Mouse (Mus musculus) frontal cortex, adult (tissue): ENCODE results near the gene Cenpt.
"Not testable (repeated sequence)": the region's sequence is repeated elsewhere in the genome, so short reads cannot be mapped to it uniquely, and the experiment has no call there.

Source experiments
- ATAC-seq: cut with Nextera tagmentation; 2 replicates; pipeline ENCODE4 v1.9.2; 2017; ENCODE audit warnings: mild to moderate bottlenecking, moderate library complexity, mixed read lengths; ENCODE audit not compliant: low TSS enrichment

Gene Cenpt

DNA sequence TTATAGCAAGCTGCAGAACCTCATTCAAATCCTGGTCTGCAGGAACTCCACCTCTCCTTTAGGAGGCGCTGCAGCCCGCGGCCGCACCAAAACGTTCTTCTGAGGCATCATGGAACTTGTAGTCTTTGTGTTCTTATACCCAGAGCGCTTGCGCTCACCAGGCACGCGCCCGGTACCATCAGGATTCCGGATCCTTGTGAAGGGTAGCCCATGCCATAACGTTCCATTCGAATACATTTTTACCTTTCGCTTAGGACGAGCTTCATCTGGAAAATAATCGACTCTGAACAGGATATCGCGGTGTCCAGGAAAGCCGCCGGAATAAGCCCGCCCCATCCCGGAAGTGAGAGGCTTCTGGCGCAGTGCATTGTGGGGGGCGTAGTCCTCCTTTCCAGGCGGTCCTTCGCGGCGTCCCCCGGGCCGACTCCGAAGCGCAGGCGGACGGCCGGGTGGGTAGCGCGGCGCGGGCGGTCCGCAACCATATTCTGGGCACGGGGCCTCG lies 1.7 kb upstream of the Cenpt start, which contains the start of gene Thap11:
Gene Thap11, plus strand, starts transcription at position 418 of the 502 bp plus-strand sequence.
- peak; percentile 83 for ATAC-seq

DNA sequence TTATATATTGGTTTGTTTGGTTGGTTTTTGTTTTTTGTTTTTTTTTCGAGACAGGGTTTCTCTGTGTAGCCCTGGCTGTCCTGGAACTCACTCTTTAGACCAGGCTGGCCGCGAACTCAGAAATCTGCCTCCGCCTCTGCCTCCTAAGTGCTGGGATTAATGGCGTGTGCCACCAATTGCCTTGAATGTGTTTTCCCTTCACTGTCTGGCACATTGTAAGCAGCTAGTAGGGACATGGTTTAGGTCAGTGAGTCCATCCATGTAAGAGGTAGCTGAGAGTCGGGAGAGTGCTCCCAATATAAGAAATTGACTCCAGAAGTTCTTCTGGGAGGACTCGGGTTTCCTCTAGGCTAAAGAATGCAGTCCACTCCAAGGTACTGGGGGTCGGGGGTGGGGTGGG lies 1.2 kb upstream of the Cenpt start:
- no peak for ATAC-seq

DNA sequence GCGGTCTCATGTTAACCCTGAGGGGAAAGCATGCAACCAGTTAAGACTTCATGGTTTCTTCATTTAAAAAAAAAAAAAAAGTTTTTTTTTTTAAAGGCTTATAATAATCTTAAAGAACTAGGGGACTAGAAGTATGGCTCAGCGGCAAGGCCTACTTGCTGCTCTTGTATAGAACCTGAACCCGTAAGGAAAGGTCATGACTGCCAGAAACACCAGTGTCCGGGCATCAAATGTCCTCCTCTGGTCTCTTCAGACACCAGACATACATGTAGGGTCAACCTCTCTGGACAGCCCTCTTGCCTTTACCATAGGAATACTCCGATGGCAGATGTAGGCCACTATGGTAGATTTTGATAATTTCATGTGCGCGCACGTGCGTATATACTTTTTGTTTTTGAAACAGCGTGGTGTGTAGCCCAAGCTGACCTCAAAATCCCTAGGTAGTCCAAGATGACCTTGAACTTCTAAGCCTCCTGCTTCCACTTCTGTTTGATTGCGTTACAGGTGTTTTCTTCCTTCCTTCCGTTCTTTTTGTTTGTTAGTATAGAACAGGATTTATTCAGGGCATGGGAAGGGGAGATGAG lies 840 bp downstream of the Cenpt start:
- ATAC-seq: no peak

DNA sequence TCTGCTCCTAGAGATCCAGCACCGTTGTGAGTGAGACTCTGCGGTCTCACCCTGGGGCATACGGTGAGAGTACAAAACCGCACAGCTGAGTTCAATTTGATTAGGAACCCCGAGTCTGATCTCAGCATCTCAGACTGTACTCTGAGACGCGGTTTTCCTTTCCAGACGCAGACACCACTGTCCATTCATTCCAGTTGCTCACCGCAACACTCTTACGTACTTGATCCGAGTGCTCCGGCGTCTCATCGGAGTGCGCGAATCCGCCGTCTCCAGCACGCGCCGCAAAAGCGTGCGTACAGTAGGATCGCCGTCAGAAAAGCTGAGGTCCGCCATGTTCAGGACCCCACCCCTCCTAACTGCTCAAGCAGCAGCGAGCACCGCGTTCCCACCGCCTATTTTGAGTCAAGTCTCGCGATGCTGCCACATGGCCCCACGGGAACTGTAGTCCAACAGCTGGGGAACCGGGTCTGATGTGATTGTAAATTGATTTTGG lies 1.4 kb downstream of the Cenpt start:
- ATAC-seq: peak; percentile 78

DNA sequence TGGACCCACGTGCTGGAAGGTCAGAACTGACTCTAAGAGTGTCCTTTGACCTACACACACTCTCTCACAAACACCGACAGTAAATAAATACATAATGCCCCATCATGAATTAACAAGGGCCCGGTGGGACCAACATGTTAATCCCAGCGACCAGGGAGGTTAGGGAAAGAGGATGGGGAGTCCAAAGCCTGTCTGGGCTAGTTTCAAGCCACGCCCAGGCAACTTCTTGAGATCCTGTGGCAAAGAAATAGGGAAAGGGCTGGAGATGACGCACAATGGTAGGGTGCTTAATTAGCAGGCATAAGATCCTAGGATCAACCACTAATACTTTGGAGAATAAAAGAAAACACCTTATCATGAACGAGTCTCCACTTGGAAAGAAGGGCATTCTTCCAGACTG lies 2.5 kb downstream of the Cenpt start:
- no peak for ATAC-seq

DNA sequence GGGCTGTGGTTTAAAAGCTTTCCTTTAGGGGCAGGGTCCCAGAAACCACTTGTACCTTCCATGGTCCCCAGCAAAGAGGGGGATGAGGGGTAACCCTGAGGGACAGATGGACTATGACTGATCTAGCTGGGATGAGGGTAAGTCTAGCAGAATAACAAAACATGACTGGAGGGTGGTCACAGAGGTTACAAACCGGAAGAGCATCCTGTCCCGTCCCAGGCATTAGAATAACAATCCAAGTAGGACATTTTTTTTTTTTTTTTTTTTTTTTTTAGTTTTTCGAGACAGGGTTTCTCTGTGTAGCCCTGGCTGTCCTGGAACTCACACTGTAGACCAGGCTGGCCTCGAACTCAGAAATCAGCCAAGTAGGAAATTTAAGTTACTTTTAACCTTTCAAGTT lies 3.1 kb downstream of the Cenpt start:
- ATAC-seq: no peak

DNA sequence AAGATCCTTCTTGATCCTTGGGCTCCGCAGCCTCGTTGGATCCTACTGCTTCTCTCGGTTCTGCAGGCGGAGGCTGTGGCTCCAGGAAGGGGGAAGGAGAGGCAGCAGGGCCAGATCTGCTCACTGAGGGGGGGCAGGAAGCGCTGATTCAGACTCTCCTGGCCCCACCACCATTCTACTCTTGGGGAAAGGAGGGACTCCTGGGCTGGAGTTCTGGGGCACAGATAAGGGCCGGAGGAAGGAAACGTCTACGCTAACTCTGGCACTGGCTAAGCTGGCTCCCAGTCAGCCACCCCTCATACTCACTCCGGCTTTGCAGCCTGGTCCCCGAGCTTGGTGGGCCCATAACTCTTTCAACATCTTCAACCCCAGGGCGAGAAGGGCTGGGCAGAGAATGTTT lies 6.4 kb downstream of the Cenpt start:
- ATAC-seq: no peak

DNA sequence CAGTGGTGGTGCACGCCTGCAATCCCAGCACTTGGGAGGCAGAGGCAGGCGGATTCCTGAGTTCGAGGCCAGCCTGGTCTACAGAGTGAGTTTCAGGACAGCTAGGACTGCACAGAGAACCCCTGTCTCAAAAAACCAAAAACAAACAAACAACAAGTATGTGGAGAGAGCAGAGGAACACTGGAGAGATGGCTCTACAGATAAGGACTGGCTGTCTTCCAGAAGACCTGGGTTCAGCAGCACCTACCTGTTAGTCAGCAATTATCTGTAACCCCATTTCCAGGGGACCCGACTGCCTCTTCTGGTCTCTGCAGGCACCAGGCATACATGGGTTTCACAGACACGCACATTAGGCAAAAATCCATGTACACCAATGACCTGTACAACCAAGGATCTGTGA lies 13.9 kb downstream of the Cenpt start:
- ATAC-seq: no peak

DNA sequence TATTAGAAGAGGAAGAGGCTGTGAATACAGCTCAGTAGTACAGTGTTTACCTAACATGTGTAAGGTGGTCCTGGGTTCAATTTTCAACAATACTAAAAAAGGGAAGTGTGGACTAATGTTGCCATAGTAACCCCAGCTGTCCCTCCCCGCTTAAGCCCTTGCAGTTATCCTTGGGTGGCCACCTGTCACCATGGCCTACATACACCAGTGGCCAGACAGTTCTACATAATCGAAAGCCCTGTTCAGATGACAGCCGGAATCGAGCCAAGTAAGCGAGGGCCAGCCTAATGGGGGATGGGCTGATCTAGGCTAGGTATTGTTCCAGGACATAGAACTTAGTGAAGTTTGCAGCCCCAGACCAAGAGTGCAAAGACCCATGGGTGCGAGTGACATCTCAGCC lies 16.1 kb downstream of the Cenpt start:
- ATAC-seq: no peak

DNA sequence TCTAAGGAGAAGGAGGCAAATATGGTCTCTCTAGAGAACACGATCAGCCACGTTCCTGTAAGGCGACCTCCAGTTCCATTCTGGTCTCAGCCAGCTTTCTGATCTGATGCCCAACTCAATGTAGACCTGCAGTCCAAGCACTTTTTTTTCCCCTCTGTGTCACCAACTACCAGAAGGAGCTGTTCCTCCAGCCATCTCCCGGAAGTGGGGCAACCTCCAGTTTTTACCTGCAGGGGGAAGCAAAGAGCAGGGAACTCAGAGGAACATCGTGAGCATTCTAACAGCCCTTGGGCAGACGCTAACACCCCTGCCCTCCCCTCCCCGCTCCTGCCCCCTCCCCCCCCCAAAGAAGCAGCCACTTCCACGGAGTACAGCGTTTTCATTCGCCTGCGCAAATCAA lies 17.8 kb downstream of the Cenpt start:
- peak; percentile 82 for ATAC-seq

DNA sequence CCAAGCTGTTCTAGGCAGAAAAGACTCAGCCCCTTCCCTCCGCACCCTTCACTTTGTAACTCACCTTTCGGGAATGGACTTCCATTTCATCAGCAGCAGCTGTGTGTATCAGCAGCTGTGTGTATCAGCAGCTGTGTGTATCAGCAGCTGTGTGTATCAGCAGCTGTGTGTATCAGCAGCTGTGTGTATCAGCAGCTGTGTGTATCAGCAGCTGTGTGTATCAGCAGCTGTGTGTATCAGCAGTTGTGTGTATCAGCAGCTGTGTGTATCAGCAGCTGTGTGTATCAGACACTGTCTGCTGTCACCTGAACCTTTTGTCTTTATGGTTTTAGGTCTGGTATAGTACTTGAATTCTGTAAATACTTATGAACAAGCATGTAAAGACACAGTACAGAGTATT lies 19.3 kb downstream of the Cenpt start:
- not testable (repeated sequence) for ATAC-seq

DNA sequence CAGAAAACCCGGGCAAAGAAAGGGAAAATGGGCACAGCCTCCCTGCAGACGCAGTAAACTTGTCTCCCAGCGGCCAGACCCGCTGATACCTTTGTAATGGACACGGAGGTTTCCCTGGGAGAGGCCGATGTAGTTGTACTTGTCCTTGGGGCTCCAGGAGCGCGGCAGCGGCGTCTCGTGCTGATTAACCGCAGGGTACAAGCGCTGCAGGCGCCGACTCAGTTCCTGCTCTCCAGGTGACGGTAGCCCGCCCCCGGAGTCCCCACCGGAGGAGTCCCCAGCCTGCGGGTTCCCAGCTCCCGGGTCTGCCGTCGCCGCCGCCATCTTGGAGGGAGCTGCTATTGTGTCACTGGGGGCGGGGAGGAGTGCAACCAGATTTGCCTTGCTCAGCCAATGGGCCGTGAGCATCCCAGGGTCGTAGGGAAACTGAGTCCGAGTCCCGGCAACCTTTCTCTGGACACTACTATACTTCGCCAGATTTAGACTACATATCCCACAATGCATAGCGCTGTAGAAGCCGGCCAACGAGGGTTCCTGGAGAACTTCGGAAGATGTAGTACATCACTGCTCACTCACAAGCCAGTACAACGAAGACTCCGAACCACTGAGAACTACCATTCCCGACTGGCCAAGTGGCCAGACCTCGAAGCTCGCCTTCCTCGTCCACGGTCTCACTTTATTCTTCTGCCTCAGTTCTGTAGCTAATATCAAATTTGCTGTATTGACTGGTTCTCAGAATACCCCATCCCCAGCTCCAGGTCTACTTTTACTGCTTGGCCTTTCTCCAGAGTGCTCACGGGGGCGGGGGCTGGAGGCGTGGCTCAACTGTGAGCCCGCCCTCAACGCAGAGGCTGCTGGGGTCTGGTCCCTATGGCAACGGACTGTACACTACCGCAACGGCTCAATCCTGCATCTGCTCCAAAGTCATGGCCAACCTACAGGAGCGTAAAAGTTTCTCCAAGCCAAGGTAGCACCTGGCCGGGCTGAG lies 25.9 kb downstream of the Cenpt start, which contains the start of the genes Ranbp10 and Tsnaxip1:
Gene Ranbp10, minus strand, starts transcription at position 490 of the 988 bp plus-strand sequence.
Gene Tsnaxip1, plus strand, starts transcription at position 871 of the 988 bp plus-strand sequence.
- peak; percentile 98 for ATAC-seq

DNA sequence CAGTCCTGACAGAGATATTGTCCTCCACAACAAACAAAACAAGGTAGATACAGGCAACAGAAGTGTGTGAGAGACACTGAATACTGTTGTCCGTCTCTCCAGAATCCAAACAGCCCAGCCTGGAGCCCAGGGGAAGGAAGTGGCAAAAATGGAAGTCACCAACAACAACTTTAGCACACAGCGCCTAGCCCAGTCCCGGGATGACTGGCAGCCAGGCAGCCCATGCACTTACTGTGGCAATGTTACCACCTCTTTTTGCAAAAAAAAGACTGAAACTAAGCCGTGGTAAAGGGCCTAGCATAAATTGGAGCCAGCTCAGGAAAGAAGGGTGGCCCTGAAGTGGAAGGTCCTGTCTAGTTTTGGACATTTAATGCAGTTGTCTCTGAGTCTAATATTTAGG lies 26.7 kb downstream of the Cenpt start:
- no peak for ATAC-seq

DNA sequence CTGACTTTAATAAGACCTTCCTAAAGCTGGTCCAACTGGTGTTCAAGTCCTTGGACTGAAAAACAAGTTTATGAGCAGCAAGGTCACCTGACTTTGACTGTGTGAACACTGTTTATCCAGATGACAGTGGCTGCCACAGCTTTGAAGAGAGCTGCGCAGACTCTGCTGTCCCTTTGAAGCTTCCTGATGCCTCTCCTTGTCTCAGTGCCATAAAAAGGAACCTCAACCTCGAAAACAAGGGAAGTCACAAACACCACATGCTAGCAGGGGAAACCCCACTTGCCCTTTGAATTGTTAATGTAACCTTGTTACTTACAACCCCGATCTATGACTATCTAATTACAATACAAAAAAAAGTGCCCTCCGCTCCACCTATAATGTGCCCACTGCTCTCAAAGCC lies 27.6 kb downstream of the Cenpt start:
- ATAC-seq: no peak

DNA sequence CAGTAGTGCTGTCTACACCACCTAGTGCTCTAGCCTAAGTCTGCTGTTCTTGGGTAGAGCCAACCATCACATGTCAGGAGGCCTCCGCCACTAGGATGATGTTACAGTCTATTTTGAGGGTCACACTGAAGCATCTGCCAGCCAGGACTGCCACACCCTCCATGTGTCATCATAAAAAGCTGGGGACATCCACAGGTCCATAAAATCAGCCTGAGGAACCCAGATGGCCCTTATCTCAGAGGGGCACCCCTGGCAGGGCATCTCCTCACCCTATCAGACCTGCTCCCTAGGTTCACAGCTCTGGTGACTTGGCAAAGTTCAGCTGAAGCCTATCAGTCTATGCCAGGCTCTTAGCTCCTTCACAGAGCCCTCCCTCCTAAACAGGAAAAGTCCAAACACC lies 32.2 kb downstream of the Cenpt start:
- ATAC-seq: no peak

DNA sequence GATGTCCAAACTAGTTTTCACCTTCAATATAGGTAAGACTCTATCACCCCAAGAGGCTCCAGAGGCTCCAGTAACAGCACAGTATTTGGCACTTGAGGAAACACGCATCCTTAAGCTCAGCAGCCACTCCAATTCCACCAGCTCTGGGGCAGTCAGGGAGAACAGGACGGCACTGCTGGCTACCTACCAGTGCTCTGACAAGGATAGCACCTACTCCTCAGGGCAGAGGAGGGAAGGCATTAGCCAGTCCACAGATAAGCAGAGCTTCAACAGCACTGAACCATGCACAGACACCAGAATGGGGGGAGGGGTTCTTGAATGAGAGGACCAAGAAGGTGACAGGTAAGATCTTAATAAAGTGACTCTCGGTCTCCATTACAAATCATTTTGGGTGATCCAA lies 33.4 kb downstream of the Cenpt start:
- ATAC-seq: no peak

DNA sequence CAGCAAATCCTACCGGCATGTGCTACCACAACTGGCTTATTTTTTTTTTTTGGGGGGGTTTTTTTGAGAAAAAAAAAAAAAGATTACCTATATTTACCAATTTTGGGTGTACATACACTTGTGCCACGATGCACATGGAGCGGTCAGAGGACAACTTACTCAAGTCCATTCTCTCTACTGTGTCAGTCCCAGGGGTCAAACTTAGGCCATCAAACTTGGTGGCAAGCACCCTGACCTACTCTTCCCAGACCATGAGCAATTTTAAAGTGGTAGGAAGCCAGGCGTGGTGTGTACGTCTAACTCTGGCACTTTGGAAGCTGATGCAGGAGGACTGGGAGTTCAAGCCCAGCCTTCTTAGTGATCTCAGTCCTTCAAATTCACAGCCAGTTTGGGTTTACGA lies 39.8 kb downstream of the Cenpt start:
- no peak for ATAC-seq

DNA sequence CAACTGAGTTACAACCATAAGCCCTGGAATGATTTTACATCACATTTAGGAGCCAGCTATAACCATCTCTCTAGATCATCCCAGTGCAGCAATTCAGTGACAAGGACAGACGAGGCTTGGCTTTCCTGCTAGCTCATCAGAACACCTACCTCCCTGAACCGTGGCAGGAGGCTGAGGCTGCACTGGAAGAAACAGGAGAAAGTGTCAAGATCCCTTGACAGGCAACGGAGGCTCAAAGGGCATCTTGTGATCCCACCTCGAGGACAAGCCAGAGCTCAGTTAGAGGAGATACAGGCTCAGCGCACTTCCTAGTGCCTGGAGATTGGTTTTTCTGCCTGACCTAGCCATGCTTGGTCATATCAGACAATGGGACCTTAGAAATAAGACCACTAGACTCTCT lies 40.6 kb downstream of the Cenpt start:
- no peak for ATAC-seq

DNA sequence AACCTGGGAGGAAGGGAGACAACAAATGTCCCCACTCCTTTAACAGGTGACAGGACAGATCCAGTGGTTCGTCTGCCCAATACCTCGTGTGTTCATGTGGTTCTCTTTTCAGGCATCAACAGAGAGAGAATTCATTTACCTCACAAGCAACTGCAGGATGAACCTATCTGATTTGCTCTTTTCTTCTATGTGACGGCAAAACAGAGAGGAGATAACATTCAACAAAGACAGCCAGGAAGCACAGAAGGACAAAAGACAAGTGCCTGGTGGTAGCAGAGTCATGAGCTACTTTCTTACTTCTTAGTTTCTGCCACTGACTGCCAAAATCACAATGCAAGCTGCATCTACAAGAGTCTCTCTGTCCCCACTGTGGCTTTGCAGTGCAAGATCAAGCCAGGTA lies 41.5 kb downstream of the Cenpt start:
- ATAC-seq: no peak

DNA sequence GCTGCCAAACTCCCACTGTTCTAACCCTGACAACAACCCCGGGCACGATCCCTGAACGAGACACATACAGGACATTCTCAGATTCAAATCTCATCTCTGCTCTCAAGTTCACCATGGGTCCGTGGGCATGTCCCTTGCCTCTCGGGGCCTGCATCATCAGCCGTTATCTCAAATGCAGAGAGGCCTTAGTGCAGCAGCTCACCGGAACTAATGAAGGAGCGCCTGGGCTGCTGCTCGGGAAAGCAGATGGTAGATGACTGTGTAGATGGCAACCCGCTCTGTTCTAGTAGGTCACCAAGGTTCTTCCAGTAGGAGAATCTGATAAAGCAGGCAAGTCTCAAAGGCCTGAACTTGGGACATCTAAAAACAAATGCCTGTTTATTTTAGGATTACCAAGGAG lies 42.0 kb downstream of the Cenpt start:
- no peak for ATAC-seq

DNA sequence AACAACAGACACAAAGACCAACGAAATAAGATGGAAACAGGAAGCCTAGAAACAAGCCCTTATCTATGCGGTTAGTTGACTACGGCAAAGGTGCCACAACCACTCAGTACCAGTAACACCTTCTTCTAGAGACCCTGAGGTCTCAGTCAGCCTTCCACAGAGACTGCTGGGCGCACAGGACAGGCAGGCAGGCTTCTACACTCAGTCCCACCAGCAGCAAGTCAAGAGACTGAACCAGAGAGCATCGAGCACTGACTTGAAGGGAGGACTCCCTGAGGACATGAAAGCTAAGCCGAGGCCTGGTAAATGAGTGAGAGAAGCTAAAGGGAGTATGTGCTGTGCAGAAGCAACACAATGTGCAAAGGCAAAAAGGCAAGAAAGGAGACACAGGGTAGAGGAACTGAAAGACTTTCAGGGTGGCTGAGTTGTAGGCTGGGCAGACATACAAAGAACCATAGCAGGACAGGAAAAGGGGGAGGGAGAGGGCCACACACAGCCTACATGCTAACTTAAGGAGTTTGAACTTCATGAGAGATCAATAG lies 42.8 kb downstream of the Cenpt start:
- ATAC-seq: no peak

DNA sequence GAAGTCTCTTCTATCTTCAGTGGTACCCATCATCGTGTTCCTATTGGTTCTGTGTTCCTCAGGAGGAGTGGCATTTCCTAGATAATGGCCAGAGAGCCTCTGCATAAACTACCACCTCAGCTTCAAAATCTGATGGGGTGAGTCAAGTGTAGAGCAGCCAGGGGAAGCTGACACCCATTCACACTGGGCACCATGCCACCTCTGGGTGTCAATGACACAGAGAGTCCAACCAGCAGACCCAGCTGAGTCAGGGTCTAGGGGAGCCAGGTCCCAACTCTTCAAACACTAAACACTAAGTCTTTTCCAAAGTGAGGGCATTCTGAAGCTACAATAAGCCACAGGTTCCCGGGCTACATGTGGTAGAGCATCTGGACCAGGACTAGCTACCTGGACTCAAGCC lies 44.6 kb downstream of the Cenpt start:
- ATAC-seq: no peak
